Mouse (Mus musculus): ENCODE results near the gene Sash3.

DNA sequence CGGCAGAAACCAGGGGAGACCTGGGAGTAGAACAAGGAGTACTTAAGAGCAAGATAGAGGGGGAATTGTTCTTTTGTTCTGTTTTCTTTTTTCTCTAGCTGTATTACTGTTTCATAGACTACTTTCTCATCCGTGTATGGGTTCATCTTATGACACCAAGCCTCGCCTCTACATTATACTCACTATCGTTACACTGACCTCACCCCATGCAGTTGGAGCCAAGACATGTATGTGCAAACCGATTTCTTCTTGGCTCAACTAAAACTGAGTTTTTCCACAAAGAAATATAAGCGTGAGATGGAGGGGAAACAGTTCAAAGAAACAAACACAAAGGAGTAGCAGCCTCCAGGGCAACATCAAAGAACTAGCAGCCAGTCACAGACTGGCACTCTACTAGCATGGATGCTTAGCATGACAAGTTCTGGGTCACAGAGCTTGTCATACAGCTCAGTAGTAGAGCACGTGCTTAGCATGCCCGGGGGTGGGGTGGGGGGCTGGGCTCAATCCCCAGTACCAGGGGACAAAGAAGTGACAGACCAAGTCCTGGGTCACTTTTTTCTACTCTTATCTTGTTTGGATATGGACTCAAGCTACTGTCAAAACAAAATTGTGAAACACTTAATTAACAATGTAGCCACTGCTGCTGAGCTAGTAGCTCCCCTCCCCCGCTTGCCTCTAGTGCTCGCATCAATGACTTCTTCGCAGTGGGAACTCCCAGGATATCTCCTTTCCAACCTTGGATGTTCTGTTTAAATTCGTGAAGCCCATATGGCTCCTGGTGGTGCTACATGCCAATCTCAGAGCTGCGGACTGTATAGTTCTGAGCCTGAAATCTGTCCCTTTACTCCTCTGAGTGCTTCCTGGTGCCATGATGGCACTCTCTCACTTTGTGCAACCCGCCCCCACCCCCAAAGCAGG lies 47.3 kb downstream of the Sash3 start:
- TF ChIP-seq CTCF (IDR thresholded peaks at IDR 0.05; ENCODE audit: insufficient read depth, low read depth, low read length): no peak
- TF ChIP-seq POLR2A (IDR thresholded peaks at IDR 0.05; ENCODE audit: insufficient read depth, low read depth, low read length): no peak
